Mouse (Mus musculus): ENCODE results near the gene Crlf1.
"Not testable (repeated sequence)": the region's sequence is repeated elsewhere in the genome, so short reads cannot be mapped to it uniquely, and the experiment has no call there.

Crlf1 gene

DNA sequence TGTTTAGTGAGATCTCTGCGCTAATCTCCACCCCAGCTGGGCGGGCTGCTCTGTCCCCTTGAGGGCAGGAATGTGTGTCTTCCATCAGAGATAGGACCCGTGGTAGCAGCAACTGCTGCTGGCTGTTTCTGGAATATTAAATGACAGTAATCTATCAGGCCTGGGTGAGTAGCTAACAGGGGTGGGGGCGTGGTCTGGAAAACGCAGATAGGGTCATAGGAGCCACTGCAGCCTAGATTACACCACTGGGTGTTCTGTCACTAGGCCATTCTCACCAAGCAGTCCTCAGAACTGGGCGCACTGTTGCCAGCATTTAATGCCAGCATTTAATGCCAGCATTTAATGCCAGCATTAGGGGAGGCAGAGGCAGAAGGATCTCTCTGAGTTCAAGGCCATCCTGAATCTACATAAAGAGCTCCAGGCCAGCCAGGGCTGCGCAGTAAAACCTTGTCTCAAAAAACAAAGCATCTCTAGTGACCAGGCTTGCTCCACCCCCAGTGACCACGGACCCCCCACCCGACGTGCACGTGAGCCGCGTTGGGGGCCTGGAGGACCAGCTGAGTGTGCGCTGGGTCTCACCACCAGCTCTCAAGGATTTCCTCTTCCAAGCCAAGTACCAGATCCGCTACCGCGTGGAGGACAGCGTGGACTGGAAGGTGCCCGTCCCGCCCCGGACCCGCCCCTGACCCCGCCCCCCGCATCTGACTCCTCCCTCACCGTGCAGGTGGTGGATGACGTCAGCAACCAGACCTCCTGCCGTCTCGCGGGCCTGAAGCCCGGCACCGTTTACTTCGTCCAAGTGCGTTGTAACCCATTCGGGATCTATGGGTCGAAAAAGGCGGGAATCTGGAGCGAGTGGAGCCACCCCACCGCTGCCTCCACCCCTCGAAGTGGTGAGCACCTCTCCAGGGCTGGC lies 7.7 kb downstream of the Crlf1 start:
- DNase-seq: no peak

GRCm38 (mm10) chr8:70501820-70502529 lies 9.0 kb downstream of the Crlf1 start:
- DNase-seq: peak; percentile 70

DNA sequence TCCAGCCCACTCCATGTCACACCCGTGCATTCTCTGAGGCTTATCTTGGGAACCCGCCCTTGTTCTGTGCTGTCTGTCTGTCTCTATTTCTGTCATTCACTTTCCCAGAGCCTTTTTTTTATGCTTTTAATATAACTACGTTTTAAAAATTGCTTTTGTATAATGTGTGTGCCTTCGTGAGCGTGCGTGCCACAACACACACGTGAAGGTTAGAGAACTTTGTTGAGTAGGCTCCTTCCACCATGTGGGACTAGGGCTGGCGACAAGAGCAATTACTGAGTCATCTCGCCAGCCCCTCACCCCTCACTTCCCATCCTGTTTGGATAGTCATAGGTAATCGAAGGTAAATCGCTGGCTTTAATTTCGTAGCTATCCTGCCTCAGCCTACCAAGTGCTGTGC lies 9.6 kb downstream of the Crlf1 start:
- DNase-seq: no peak

GRCm38 (mm10) chr8:70503062-70503750 lies 10.2 kb downstream of the Crlf1 start:
- DNase-seq: peak; percentile 78

- peak; percentile 72 for DNase-seq
These were observed 11.3 kb downstream of the Crlf1 start for GRCm38 (mm10) chr8:70504291-70504716.

- peak; percentile 83 for DNase-seq
These were observed 11.9 kb downstream of the Crlf1 start for GRCm38 (mm10) chr8:70504851-70505250.

GRCm38 (mm10) chr8:70505698-70506327 lies 12.9 kb downstream of the Crlf1 start:
- peak; percentile 72 for DNase-seq

DNA sequence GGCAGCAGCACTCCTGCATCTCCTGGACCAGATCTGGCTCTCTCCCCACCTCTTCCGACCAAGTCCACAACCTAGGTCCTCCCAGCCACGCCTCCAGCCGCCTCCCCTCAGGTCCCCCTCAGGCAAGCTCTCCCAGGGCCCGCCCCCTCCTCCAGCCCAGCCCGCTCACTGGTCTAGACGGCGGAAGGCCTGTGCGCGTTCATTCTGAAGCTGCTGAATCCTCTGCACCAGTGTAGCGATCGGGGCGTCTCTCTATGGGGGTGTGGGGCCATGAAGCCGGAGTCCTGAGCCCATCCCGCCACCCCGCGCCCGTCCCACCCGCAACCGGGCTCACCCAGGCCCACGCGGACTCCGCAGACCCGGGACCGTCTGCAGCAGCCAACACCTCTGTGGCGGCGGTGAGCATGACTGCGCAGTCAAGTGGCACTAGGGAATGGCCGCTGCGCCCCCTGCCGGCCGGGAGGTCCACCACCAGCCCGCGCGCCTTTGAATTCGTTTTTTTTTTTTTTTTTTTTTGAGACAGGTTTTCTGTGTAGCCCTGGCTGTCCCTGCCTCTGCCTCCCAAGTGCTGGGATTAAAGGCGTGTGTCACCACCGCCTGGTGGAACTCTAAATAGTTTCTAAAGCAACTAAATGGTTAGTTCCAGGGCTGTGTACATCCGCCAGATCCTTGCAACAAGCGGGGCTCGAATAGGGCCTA lies 13.5 kb downstream of the Crlf1 start, which contains the start of gene Rex1bd:
TSS of gene Rex1bd (minus strand) at position 425 of the 699 bp plus-strand sequence.
- DNase-seq: peak; percentile 94

GRCm38 (mm10) chr8:70507027-70507393 lies 14.1 kb downstream of the Crlf1 start:
- no peak for DNase-seq

- DNase-seq: no peak
These were observed 16.5 kb downstream of the Crlf1 start for GRCm38 (mm10) chr8:70509281-70509952.

DNA sequence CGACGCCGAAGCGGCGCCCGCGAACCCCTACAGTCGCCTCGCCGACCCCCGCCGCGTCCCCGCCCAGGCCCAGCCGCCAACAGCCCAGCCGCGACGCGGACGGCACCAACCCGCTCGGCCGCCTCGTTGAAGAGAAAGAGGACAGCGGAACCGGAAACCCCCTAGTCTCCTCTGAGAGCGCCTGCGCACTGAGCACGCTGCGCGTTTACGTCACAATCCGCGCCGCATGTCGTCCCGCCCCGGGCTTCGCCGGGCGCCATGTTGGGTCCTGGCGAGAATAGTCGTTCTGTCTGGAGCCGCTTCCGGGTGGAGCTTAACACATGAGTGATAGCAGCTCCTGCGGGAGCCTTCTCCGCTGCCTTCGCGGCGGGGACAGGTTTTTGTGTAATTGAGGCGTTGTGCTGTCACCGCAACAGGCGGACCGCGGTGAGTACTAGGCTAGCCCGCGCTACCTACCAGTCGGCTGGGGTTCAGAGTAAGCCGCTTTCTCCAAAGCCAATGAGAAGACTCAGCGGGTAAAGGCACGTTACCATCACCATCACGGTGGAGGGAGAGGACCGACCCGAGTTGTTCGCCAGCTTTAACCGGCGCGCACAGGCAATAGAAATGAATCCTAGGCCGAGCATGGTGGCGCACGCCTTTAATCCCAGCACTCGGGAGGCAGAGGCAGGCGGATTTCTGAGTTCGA lies 17.4 kb downstream of the Crlf1 start, which contains the start of gene Uba52:
TSS of gene Uba52 (minus strand) at position 574 of the 688 bp plus-strand sequence.
- peak; percentile 98 for DNase-seq

GRCm38 (mm10) chr8:70511174-70511573 lies 18.2 kb downstream of the Crlf1 start:
- not testable (repeated sequence) for DNase-seq

DNA sequence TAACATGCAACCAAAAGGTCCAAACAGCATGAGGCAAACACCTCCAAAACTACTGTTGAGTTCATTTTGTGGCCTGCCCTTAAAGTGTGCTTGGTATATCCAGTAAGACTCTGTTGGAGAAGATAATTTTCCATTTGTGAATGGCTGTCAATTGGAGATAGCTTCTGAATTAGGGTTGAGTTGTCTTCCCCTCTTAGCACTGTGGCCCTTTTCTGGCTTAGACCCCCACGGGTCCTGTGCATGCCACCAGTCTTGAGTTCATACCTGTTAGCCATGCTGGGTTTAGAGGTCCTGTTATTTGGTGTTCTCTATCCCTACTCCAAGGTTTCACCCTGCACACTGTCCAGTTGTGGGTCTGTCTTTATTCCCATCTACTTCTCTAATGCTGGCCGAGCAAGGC lies 18.8 kb downstream of the Crlf1 start:
- DNase-seq: no peak

- DNase-seq: no peak
These were observed 19.4 kb downstream of the Crlf1 start for GRCm38 (mm10) chr8:70512253-70512903.

DNA sequence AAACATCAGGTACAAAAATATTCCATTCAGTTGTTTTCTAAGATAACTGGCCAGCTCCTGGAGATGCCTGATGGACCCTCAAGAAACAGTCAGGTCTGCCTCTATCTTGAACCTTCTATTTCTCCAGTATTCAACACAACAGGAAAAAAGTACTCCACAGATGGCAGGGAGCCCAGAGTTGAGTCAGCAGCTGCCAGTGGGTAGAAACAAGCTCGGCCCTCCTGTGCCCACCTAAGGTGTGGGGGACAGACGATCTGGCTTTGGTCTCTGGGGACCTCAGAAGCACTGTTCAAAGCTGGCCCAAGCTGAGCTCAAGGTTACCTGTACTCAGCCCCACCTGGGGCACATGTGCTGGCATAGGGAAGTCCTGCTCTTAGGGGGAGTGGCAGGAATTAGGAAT lies 20.5 kb downstream of the Crlf1 start:
- no peak for DNase-seq

GRCm38 (mm10) chr8:70517940-70518643 lies 25.1 kb downstream of the Crlf1 start:
- no peak for DNase-seq

- no peak for DNase-seq
These were observed 26.1 kb downstream of the Crlf1 start for GRCm38 (mm10) chr8:70519043-70519442.

- DNase-seq: no peak
These were observed 26.6 kb downstream of the Crlf1 start for GRCm38 (mm10) chr8:70519606-70520005.

DNA sequence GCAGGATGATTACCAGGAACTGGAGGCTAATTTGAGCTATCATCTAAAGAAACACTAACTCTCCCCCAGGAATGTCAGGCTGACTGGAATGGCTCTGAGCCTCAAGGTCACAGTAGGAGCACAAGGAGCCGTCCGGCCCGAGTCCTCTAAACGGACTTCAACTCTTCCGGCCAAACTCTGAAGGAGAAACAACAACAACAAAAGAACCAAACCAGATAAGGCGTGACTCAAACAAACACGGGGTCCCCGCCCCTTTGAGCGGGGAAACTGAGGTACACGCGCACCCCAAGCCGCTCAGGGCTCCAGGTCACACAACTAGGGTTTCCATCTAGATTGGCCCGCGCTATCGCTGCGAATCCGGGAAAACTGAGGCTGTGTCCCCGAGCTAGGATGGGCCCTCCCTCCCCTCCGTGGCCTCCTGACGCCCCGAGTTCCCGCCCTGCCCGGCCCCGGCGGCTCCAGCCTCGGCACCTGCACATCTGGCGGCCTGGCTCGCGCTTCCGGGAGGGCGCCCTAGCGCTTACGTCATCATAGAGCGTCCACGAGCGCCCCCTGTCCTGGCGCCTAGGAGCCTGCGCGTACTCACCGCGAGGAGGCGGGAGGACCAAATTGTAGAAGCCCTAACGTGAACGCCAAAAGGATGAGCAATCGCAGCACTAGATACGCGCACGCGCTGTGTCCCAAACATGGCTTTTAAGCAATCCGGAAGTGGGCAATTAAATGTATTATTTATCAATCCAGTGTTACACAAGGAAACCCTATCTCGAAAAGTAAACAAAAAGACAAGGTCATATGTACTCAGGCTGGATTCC lies 29.8 kb downstream of the Crlf1 start:
- DNase-seq: peak; percentile 97
